Mouse (Mus musculus): ENCODE results near the gene Nek6. TPM values are rescaled to one million over a fixed set of nuclear protein-coding genes. Genes with fewer than 3 reads are reported as not detected.

Nek6 gene
- polyA plus RNA-seq, 1 experiment from 2014 or later: 181 TPM

GRCm38 (mm10) chr2:38484556-38484955, 26.9 kb upstream of the Nek6 start:
- no peak overlapping the region for H3K4me2 ChIP-seq (replicated peaks)
- no peak for ATAC-seq (ENCODE audit: low FRiP score, low read depth)
- no peak overlapping the region for H3K27ac ChIP-seq
- H3K9ac ChIP-seq: no peak overlapping the region
- WGBS: 78% methylated on average over 11 of the region's 11 CpGs
- H3K4me3 ChIP-seq: no peak overlapping the region
- H3K4me1 ChIP-seq: peaks cover 20% of the 10 kb centered on the region; the same call in 1 of the 2 replicates
- H3K36me3 ChIP-seq: no peaks in the 10 kb centered on the region
- H3K9me3 ChIP-seq: no peaks in the 10 kb centered on the region
- H3K27me3 ChIP-seq: no peaks in the 10 kb centered on the region

- H3K4me3 ChIP-seq: no peak overlapping the region
- no peak overlapping the region; the same call in 1 of the 2 replicates for H3K27ac ChIP-seq
- WGBS: 83% methylated on average over 3 of the region's 3 CpGs
- no peak overlapping the region for H3K4me2 ChIP-seq (replicated peaks)
- H3K9ac ChIP-seq: no peak overlapping the region
- no peaks in the 10 kb centered on the region for H3K27me3 ChIP-seq
- peaks cover 20% of the 10 kb centered on the region; the same call in 1 of the 2 replicates for H3K4me1 ChIP-seq
- no peaks in the 10 kb centered on the region for H3K9me3 ChIP-seq
- no peaks in the 10 kb centered on the region for H3K36me3 ChIP-seq
- no peak for ATAC-seq (ENCODE audit: low FRiP score, low read depth)
Measured at GRCm38 (mm10) chr2:38485409-38485808, 26.0 kb upstream of the Nek6 start.

- Histone ChIP-seq H3K9me3 (no peaks in the 10 kb centered on the region), H3K27me3 (no peaks in the 10 kb centered on the region), H3K36me3 (no peaks in the 10 kb centered on the region), H3K4me1 (peaks cover 20% of the 10 kb centered on the region; the same call in 1 of the 2 replicates), H3K4me3 (no peak overlapping the region), H3K27ac (no peak overlapping the region; the same call in 1 of the 2 replicates), H3K9ac (no peak overlapping the region), H3K4me2 (replicated peaks) (no peak overlapping the region)
- ATAC-seq (ENCODE audit: low FRiP score, low read depth): no peak
- 69% methylated on average over 6 of the region's 6 CpGs for WGBS
Measured at GRCm38 (mm10) chr2:38485957-38486931, 25.2 kb upstream of the Nek6 start.

- Histone ChIP-seq H3K4me2 (replicated peaks) (no peak overlapping the region), H3K4me3 (no peak overlapping the region), H3K27ac (no peak overlapping the region), H3K27me3 (no peaks in the 10 kb centered on the region), H3K4me1 (peaks cover 34% of the 10 kb centered on the region), H3K9me3 (peaks cover 4% of the 10 kb centered on the region), H3K9ac (no peak overlapping the region), H3K36me3 (no peaks in the 10 kb centered on the region)
- no peak for ATAC-seq (ENCODE audit: low FRiP score, low read depth)
Measured at GRCm38 (mm10) chr2:38497594-38497993, 13.8 kb upstream of the Nek6 start.

DNA sequence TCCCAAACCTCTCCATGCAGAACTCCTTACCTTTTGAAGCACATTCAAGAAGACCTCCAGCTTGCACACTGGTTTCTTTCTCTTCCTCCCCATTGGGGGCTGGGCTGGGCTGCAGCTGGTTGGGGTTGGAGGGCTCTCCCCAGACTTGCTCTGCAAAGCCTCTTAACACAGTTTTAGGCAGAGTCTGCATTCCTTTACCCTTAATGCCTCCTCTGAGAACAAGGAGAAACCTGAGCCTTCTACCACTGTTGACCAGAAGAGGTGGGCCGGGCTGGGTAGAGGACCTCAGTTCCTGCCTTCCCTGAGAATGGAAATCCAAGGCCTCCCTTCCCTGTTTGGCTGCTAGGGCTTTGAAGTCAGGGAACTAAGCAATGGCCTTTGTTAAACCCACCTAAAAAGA, 9.8 kb upstream of the Nek6 start:
- Histone ChIP-seq H3K4me1 (peaks cover 52% of the 10 kb centered on the region), H3K4me3 (no peak overlapping the region), H3K9ac (0 out of 2 replicates have a peak overlapping the region, but pooled peaks have one; percentile 1), H3K27me3 (no peaks in the 10 kb centered on the region), H3K36me3 (no peaks in the 10 kb centered on the region), H3K27ac (peak overlapping the region; percentile 63), H3K4me2 (replicated peaks) (peak overlapping the region; percentile 21), H3K9me3 (no peaks in the 10 kb centered on the region)
- peak; percentile 84 for ATAC-seq (ENCODE audit: low FRiP score, low read depth)
- WGBS: 7% methylated on average over 1 of the region's 1 CpGs

DNA sequence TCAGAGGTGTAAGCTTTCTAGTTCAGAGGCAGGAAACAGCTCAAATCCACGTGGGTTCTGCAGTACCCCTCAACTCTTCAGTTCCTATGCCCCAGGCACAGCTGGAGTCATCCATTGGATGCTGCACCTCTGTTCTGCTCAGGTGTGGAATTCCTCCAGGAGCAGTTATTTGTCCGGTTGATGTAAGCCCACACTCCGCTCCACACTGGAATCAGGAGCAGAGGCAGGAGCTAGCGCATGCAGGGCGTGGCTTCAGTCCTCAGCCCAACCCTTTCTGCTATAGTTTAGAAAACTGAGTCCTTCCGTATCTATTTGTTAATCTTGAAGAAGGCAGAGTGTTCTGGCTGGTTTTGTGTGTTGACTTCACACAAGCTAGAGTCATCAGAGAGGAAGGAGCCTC, 9.3 kb upstream of the Nek6 start:
- Histone ChIP-seq H3K4me3 (no peak overlapping the region), H3K27me3 (no peaks in the 10 kb centered on the region), H3K9ac (no peak overlapping the region), H3K27ac (peak overlapping the region; percentile 63), H3K4me1 (peaks cover 52% of the 10 kb centered on the region), H3K4me2 (replicated peaks) (peak overlapping the region; percentile 21), H3K9me3 (no peaks in the 10 kb centered on the region), H3K36me3 (no peaks in the 10 kb centered on the region)
- ATAC-seq (ENCODE audit: low FRiP score, low read depth): peak; percentile 46; the same call in 1 of the 2 replicates
- 53% methylated on average over 6 of the region's 6 CpGs for WGBS

GRCm38 (mm10) chr2:38502747-38503146, 8.7 kb upstream of the Nek6 start:
- Histone ChIP-seq H3K27me3 (no peaks in the 10 kb centered on the region), H3K9me3 (no peaks in the 10 kb centered on the region), H3K9ac (no peak overlapping the region), H3K4me2 (replicated peaks) (no peak overlapping the region), H3K4me3 (no peak overlapping the region), H3K27ac (no peak overlapping the region), H3K36me3 (no peaks in the 10 kb centered on the region), H3K4me1 (peaks cover 52% of the 10 kb centered on the region)
- ATAC-seq (ENCODE audit: low FRiP score, low read depth): no peak
- WGBS: 89% methylated on average over 3 of the region's 3 CpGs

- Histone ChIP-seq H3K9me3 (no peaks in the 10 kb centered on the region), H3K36me3 (no peaks in the 10 kb centered on the region), H3K27ac (peak overlapping the region; percentile 75), H3K4me1 (peaks cover 47% of the 10 kb centered on the region), H3K9ac (no peak overlapping the region), H3K27me3 (no peaks in the 10 kb centered on the region), H3K4me3 (no peak overlapping the region), H3K4me2 (replicated peaks) (no peak overlapping the region)
- peak; percentile 82 for ATAC-seq (ENCODE audit: low FRiP score, low read depth)
- 21% methylated on average over 6 of the region's 6 CpGs for WGBS
Measured at GRCm38 (mm10) chr2:38504311-38504710, 7.1 kb upstream of the Nek6 start.

DNA sequence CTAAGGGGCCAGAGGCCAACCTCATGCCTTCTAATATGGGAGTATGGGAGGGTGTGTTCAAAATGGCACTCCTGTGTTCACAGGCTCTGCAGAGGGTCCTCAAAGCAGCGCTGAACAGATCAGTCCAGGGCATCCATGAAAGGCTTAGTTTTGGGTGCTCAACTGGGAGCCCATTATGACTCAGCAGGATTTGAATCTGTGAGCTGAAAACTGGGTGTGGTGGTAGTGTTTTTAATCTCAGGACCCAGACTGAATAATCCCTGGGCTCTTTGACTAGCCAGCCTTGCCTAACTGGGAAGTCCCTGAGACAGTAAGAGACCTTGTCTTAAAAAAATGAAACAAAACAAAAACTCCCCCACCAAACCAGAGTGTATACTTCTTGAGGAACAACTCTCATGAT, 4.3 kb upstream of the Nek6 start:
- H3K36me3 ChIP-seq: no peaks in the 10 kb centered on the region
- H3K4me1 ChIP-seq: peaks cover 22% of the 10 kb centered on the region
- no peak overlapping the region for H3K4me2 ChIP-seq (replicated peaks)
- no peaks in the 10 kb centered on the region for H3K27me3 ChIP-seq
- no peak overlapping the region for H3K27ac ChIP-seq
- no peak overlapping the region for H3K9ac ChIP-seq
- no peak for ATAC-seq (ENCODE audit: low FRiP score, low read depth)
- no peak overlapping the region for H3K4me3 ChIP-seq
- WGBS: 93% methylated on average over 1 of the region's 1 CpGs
- H3K9me3 ChIP-seq: no peaks in the 10 kb centered on the region

DNA sequence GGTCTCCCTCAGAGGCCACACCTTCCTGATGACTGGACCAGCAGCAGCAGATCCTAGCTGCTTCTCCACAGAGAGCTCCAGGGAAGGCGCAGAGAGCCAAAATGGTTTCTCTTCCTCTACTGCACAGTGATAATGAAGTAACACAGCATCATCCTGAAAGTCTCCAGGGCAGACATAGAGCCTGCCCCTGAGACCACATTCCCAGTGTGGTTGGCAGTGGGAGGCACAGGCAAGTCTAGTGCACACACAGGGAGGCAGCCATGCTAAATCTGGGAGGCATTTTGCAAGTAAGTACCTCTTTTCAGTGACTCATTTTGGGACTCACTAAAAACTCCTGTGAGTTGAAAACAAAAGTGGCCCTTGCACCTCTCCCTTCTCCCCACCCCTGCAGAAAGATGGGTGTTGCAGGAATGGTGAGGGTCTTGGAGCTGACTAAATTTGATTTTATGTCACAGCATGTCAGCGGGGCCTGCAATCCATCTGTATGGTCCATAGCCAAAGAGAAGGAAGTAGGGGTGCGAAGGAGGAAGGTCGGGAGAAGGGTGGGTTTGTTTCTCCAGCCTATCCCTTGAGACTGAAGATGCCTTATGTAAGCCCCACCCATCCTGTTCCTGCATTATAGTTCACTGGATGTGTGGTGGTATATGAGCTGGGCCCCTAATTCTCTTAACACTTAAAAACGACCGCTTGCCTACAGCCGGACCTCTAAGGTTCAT, 2.3 kb upstream of the Nek6 start:
- H3K27me3 ChIP-seq: no peaks in the 10 kb centered on the region
- no peak overlapping the region for H3K4me2 ChIP-seq (replicated peaks)
- no peaks in the 10 kb centered on the region for H3K9me3 ChIP-seq
- no peaks in the 10 kb centered on the region for H3K36me3 ChIP-seq
- H3K4me3 ChIP-seq: no peak overlapping the region
- peaks cover 21% of the 10 kb centered on the region for H3K4me1 ChIP-seq
- WGBS: 75% methylated on average over 7 of the region's 7 CpGs
- H3K27ac ChIP-seq: no peak overlapping the region
- ATAC-seq (ENCODE audit: low FRiP score, low read depth): no peak
- no peak overlapping the region for H3K9ac ChIP-seq

DNA sequence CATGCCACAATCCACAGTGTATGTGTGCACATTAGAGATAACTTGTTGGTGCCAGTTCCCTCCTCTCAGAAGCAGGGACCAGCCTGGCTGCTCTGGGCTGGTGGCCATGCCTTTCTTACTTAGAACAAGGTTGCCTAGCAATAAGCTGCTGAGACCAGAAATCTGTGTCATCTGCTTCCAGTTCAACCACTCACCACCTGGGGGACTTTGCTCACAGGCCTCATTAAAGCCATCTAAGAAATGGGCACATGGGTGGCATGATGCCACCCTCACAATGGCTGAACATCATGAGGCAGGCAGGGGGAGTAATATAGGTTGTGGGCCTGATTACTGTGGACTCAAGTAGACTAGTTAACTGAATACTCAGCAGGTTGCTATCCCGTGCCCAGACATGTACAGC, 1.3 kb upstream of the Nek6 start:
- Histone ChIP-seq H3K4me3 (no peak overlapping the region), H3K27me3 (no peaks in the 10 kb centered on the region), H3K4me1 (peaks cover 25% of the 10 kb centered on the region), H3K27ac (no peak overlapping the region), H3K4me2 (replicated peaks) (no peak overlapping the region), H3K9me3 (no peaks in the 10 kb centered on the region), H3K9ac (no peak overlapping the region), H3K36me3 (no peaks in the 10 kb centered on the region)
- 69% methylated on average over 1 of the region's 1 CpGs for WGBS
- no peak for ATAC-seq (ENCODE audit: low FRiP score, low read depth)

Data from limb, embryonic 13.5 days (tissue).